ENCODE assay signal across 13 mouse cellular contexts in the genomic region with DNA sequence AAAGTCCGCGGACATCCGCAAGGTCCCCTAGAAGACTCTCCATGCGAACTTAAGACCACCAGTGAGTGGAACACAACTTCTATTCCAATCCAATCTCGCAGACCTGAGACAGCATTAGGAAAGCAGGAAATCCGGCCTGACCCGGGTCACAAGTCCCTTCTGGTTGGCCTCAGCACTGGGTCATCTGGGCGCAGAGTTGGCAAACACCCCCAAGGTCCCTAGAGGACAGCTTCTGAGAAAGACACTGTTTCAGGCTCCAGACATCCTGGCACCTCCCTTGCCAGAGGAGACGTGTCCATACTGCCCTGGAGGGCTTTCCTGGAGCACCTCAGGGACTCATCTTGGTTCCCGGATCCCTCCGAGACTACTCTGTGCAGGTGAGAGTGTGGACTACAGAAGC.
DNase-seq lines count a peak whose midpoint lies in the region.
"Had no signal": no experiment of that assay in that cellular context is flagged by ENCODE, and none has a peak within 500 bp of the region (broad histone marks: within the 10 kb centered on the region; RNA-seq: fewer than 3 reads in every experiment).

No protein-coding gene starts in this region.

- DNase-seq in adrenal gland, postnatal 14 days: peak; percentile 3
- no peak for DNase-seq in adrenal gland, adult 18-20 months (ENCODE audit: low spot score in 2 of 2)
- peak; percentile 72 for DNase-seq in heart, adult 11 months
- DNase-seq in heart, adult 18-20 months: no peak
- DNase-seq: adrenal gland, adult 2 months; adrenal gland, postnatal 36 days; cerebellum, adult 11 months; cerebellum, adult 18-20 months; cerebellum, adult 8-10 months; cerebellum, adult 9-11 months; cerebellum, postnatal 14 days; cerebellum, postnatal 36 days; embryo, embryonic 11 days had no signal

Comparison
In these comparisons a context has a peak if more than half of its experiments do, and no peak if none do; other contexts are left out.
1. DNase-seq: peak in adrenal gland, postnatal 14 days (single experiment) and heart, adult 11 months (single experiment); none in adrenal gland, adult 18-20 months (0 of 2) and heart, adult 18-20 months (0 of 2).